Mouse (Mus musculus) CH12.LX (cell line): ENCODE measurements at regions not wholly inside any gene's neighbourhood (a gene's known extent, or its start where the extent isn't known, plus 50 kb on each side); places are given as distances from the start of the nearest gene placed in this dataset.

ENCODE experiments used
- CHD2 ChIP-seq: IDR thresholded peaks from 2 replicates; pipeline ENCODE4 v1.6.1; 2011; ENCODE audit warnings: low read length, improper control_type of control experiment
- CTCF ChIP-seq, 2 experiments: IDR thresholded peaks in 1 of 2; conservative IDR thresholded peaks in 1 of 2; 2 replicates each; pipeline ENCODE4 v1.5.1; 2011 to 2012; ENCODE audit warnings: low read depth in 2 of 2, low read length in 2 of 2, improper control_type of control experiment in 1 of 2, inconsistent platforms in 1 of 2, mild to moderate bottlenecking in 1 of 2, moderate library complexity in 1 of 2
- ETS1 ChIP-seq: conservative IDR thresholded peaks from 2 replicates; pipeline ENCODE4 v1.6.1; 2012; ENCODE audit warnings: low read depth, mild to moderate bottlenecking, inconsistent platforms, low read length, improper control_type of control experiment, moderate library complexity
- NRF1 ChIP-seq: IDR thresholded peaks from 2 replicates; pipeline ENCODE4 v1.6.1; 2014; ENCODE audit warnings: low read depth, mild to moderate bottlenecking, inconsistent platforms, low read length, improper control_type of control experiment, moderate library complexity
- POLR2A ChIP-seq: IDR thresholded peaks from 2 replicates; pipeline ENCODE4 v1.6.1; 2011; ENCODE audit warnings: low read depth, mild to moderate bottlenecking, improper control_type of control experiment, low read length
- RAD21 ChIP-seq: IDR thresholded peaks from 2 replicates; pipeline ENCODE4 v1.6.1; 2011; ENCODE audit warnings: low read depth, mild to moderate bottlenecking, low read length, improper control_type of control experiment, moderate library complexity
- SMC3 ChIP-seq: IDR thresholded peaks from 2 replicates; pipeline ENCODE4 v1.6.1; 2011; ENCODE audit warnings: low read depth, low read length, improper control_type of control experiment
- UBTF ChIP-seq: IDR thresholded peaks from 2 replicates; pipeline ENCODE4 v1.6.1; 2012; ENCODE audit warnings: low read depth, mild to moderate bottlenecking, inconsistent platforms, low read length, improper control_type of control experiment, moderate library complexity
- USF2 ChIP-seq: conservative IDR thresholded peaks from 2 replicates; pipeline ENCODE4 v1.6.1; 2011; ENCODE audit warnings: low read depth, low read length, improper control_type of control experiment
- ZC3H11A ChIP-seq: IDR thresholded peaks from 2 replicates; pipeline ENCODE4 v1.6.1; 2012; ENCODE audit warnings: low read depth, mild to moderate bottlenecking, inconsistent platforms, low read length, improper control_type of control experiment
- ZKSCAN1 ChIP-seq: IDR thresholded peaks from 2 replicates; pipeline ENCODE4 v1.6.1; 2012; ENCODE audit warnings: low read depth, inconsistent platforms, low read length, improper control_type of control experiment, borderline replicate concordance
- ZMIZ1 ChIP-seq: IDR thresholded peaks from 2 replicates; pipeline ENCODE4 v1.6.1; 2012; ENCODE audit warnings: low read depth, mild to moderate bottlenecking, inconsistent platforms, low read length, improper control_type of control experiment

GRCm38 (mm10) chr6:101501716-101502115, 124.0 kb upstream of the Pdzrn3 start:
- no peak for TF ChIP-seq USF2
- TF ChIP-seq ETS1, result no peak
- no peak for TF ChIP-seq CTCF (conservative IDR thresholded peaks at IDR 0.05 in 1 of 2, IDR thresholded peaks at IDR 0.05 in 1 of 2; ENCODE audit: low read depth in 2 of 2, low read length in 2 of 2)
- no peak for TF ChIP-seq SMC3
- no peak for TF ChIP-seq ZKSCAN1
- no peak for TF ChIP-seq ZMIZ1
- no peak for TF ChIP-seq UBTF
- TF ChIP-seq POLR2A, result no peak
- TF ChIP-seq CHD2, result no peak
- no peak for TF ChIP-seq RAD21
- no peak for TF ChIP-seq ZC3H11A
- no peak for TF ChIP-seq NRF1
